Mouse (Mus musculus): ENCODE measurements around the gene Tbc1d20. TPM values are rescaled to one million over a fixed set of nuclear protein-coding genes. Genes with fewer than 3 reads are reported as not detected.

Gene Tbc1d20
- polyA plus RNA-seq, 1 experiment from 2014 or later = 25.9 TPM

GRCm38 (mm10) chr2:152332101-152332825, 38.6 kb downstream of the Tbc1d20 start, which contains the start of gene Rbck1:
Gene Rbck1 (minus strand): TSS chr2:152332653.
- H3K27ac ChIP-seq (ENCODE audit: low read depth, low read length) = peak within 1 kb of the TSS; percentile 93
- DNase-seq (ENCODE audit: low spot score) (peak; percentile 94), ATAC-seq (replicated peaks; ENCODE audit: low FRiP score) (peak; percentile 95)
- peak within 1 kb of the TSS; percentile 95 for H3K4me3 ChIP-seq (ENCODE audit: low read depth, low read length)
- H3K4me2 ChIP-seq = peak within 1 kb of the TSS; percentile 96
- H3K27me3 ChIP-seq (replicated peaks; ENCODE audit: control insufficient read depth, insufficient read depth, low read length) = no peaks in the 10 kb centered on the region
- peak within 1 kb of the TSS; percentile 95 for H3K9ac ChIP-seq (ENCODE audit: low read depth, low read length)
- H3K4me1 ChIP-seq (replicated peaks; ENCODE audit: control insufficient read depth, insufficient read depth, low read length) = peaks cover 28% of the 10 kb centered on the region
- WGBS = under 1% methylated on average over 54 of the region's 54 CpGs
- H3K9me3 ChIP-seq (ENCODE audit: control insufficient read depth, low read length) = no peaks in the 10 kb centered on the region
- H3K36me3 ChIP-seq (ENCODE audit: control insufficient read depth, insufficient read depth, low read length) = peaks cover 5% of the 10 kb centered on the region; the same call in 1 of the 2 replicates

- Histone ChIP-seq H3K4me2 (0 out of 2 replicates have a peak overlapping the region, but pooled peaks have one; percentile 96), H3K9ac (ENCODE audit: low read depth, low read length) (no peak overlapping the region), H3K27me3 (replicated peaks; ENCODE audit: control insufficient read depth, insufficient read depth, low read length) (no peaks in the 10 kb centered on the region), H3K9me3 (ENCODE audit: control insufficient read depth, low read length) (no peaks in the 10 kb centered on the region), H3K27ac (ENCODE audit: low read depth, low read length) (no peak overlapping the region), H3K4me1 (replicated peaks; ENCODE audit: control insufficient read depth, insufficient read depth, low read length) (peaks cover 26% of the 10 kb centered on the region), H3K36me3 (ENCODE audit: control insufficient read depth, insufficient read depth, low read length) (peaks cover 3% of the 10 kb centered on the region; the same call in 1 of the 2 replicates), H3K4me3 (ENCODE audit: low read depth, low read length) (no peak overlapping the region)
- 73% methylated on average over 4 of the region's 4 CpGs for WGBS
- ATAC-seq (replicated peaks; ENCODE audit: low FRiP score) (no peak), DNase-seq (ENCODE audit: low spot score) (no peak)
These were observed 39.8 kb downstream of the Tbc1d20 start for GRCm38 (mm10) chr2:152333345-152334006.

DNA sequence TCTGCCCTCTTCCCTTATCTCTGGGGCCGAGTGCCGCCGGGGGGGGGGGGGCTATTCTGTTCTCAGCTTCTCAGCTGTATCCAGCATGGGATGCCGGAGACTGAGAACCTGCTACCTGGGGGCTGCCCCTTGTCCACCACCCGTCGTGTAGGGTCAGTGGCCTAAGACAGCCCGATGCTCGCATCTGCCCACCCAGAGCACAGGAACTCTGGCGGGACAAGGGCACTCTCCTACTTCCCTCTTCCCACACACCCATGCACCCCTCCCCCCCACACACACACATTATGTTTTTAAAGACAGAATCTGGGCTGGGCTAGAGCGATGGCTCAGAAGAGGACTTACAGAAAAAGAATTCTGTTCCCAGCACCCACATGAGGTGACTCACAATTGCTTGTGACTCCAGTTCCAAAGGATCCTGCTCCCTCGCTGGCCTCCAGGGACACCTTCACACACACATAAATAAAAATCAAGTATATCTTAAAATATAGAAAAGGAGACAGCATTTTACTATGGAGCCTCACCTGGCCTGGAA, 41.7 kb downstream of the Tbc1d20 start:
- Histone ChIP-seq H3K4me1 (replicated peaks; ENCODE audit: control insufficient read depth, insufficient read depth, low read length) (peaks cover 25% of the 10 kb centered on the region), H3K9ac (ENCODE audit: low read depth, low read length) (no peak overlapping the region), H3K27ac (ENCODE audit: low read depth, low read length) (no peak overlapping the region), H3K36me3 (ENCODE audit: control insufficient read depth, insufficient read depth, low read length) (no peaks in the 10 kb centered on the region), H3K4me3 (ENCODE audit: low read depth, low read length) (no peak overlapping the region), H3K9me3 (ENCODE audit: control insufficient read depth, low read length) (no peaks in the 10 kb centered on the region), H3K27me3 (replicated peaks; ENCODE audit: control insufficient read depth, insufficient read depth, low read length) (no peaks in the 10 kb centered on the region), H3K4me2 (no peak overlapping the region)
- ATAC-seq (replicated peaks; ENCODE audit: low FRiP score) (no peak), DNase-seq (ENCODE audit: low spot score) (no peak)
- WGBS = 39% methylated on average over 10 of the region's 11 CpGs

GRCm38 (mm10) chr2:152336856-152337255, 43.2 kb downstream of the Tbc1d20 start:
- Histone ChIP-seq H3K9ac (ENCODE audit: low read depth, low read length) (no peak overlapping the region), H3K4me1 (replicated peaks; ENCODE audit: control insufficient read depth, insufficient read depth, low read length) (peaks cover 13% of the 10 kb centered on the region), H3K27me3 (replicated peaks; ENCODE audit: control insufficient read depth, insufficient read depth, low read length) (no peaks in the 10 kb centered on the region), H3K36me3 (ENCODE audit: control insufficient read depth, insufficient read depth, low read length) (no peaks in the 10 kb centered on the region), H3K9me3 (ENCODE audit: control insufficient read depth, low read length) (no peaks in the 10 kb centered on the region), H3K4me2 (no peak overlapping the region), H3K27ac (ENCODE audit: low read depth, low read length) (no peak overlapping the region), H3K4me3 (ENCODE audit: low read depth, low read length) (no peak overlapping the region)
- DNase-seq (ENCODE audit: low spot score) = no peak
- no peak for ATAC-seq (replicated peaks; ENCODE audit: low FRiP score)
- 65% methylated on average over 1 of the region's 1 CpGs for WGBS

- Histone ChIP-seq H3K4me2 (no peak overlapping the region), H3K9ac (ENCODE audit: low read depth, low read length) (no peak overlapping the region), H3K27ac (ENCODE audit: low read depth, low read length) (no peak overlapping the region), H3K4me1 (replicated peaks; ENCODE audit: control insufficient read depth, insufficient read depth, low read length) (peaks cover 15% of the 10 kb centered on the region), H3K36me3 (ENCODE audit: control insufficient read depth, insufficient read depth, low read length) (no peaks in the 10 kb centered on the region), H3K27me3 (replicated peaks; ENCODE audit: control insufficient read depth, insufficient read depth, low read length) (no peaks in the 10 kb centered on the region), H3K4me3 (ENCODE audit: low read depth, low read length) (no peak overlapping the region), H3K9me3 (ENCODE audit: control insufficient read depth, low read length) (no peaks in the 10 kb centered on the region)
- ATAC-seq (replicated peaks; ENCODE audit: low FRiP score) (no peak), DNase-seq (ENCODE audit: low spot score) (no peak)
- WGBS = 88% methylated on average over 11 of the region's 11 CpGs
These were observed 44.1 kb downstream of the Tbc1d20 start for GRCm38 (mm10) chr2:152337591-152338212.

DNA sequence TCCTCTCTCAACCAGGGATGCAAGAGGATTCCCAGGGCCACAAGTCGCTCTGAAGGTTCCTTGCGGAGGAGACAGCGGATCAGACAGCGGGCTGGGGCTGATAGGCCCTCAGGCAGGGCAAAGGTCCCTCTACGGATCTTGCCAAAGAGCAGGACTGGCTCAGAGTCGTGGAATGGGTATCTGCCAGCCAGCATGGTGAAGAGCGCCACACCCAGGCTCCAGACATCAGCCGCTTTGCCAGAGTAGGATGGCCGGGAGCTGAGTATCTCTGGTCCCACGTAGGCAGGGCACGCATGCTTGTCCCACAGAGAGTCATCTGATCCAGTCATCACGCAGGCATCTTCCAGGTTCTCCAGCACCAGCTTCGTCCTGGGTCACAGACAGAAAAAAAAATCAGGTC, 44.7 kb downstream of the Tbc1d20 start:
- 80% methylated on average over 13 of the region's 13 CpGs for WGBS

GRCm38 (mm10) chr2:152339631-152340179, 46.1 kb downstream of the Tbc1d20 start:
- ATAC-seq (replicated peaks; ENCODE audit: low FRiP score) = no peak
- no peak overlapping the region for H3K27ac ChIP-seq (ENCODE audit: low read depth, low read length)

More for the DNA sequence above, 44.7 kb downstream of the Tbc1d20 start:
- Histone ChIP-seq H3K27ac (ENCODE audit: low read depth, low read length) (no peak overlapping the region), H3K4me1 (replicated peaks; ENCODE audit: control insufficient read depth, insufficient read depth, low read length) (peaks cover 19% of the 10 kb centered on the region), H3K4me2 (no peak overlapping the region), H3K9me3 (ENCODE audit: control insufficient read depth, low read length) (no peaks in the 10 kb centered on the region), H3K36me3 (ENCODE audit: control insufficient read depth, insufficient read depth, low read length) (no peaks in the 10 kb centered on the region), H3K4me3 (ENCODE audit: low read depth, low read length) (no peak overlapping the region), H3K9ac (ENCODE audit: low read depth, low read length) (no peak overlapping the region), H3K27me3 (replicated peaks; ENCODE audit: control insufficient read depth, insufficient read depth, low read length) (no peaks in the 10 kb centered on the region)
- DNase-seq (ENCODE audit: low spot score) (no peak), ATAC-seq (replicated peaks; ENCODE audit: low FRiP score) (no peak)

More at GRCm38 (mm10) chr2:152339631-152340179, 46.1 kb downstream of the Tbc1d20 start:
- no peaks in the 10 kb centered on the region for H3K27me3 ChIP-seq (replicated peaks; ENCODE audit: control insufficient read depth, insufficient read depth, low read length)
- H3K9ac ChIP-seq (ENCODE audit: low read depth, low read length) = no peak overlapping the region
- 90% methylated on average over 22 of the region's 22 CpGs for WGBS
- H3K9me3 ChIP-seq (ENCODE audit: control insufficient read depth, low read length) = no peaks in the 10 kb centered on the region
- no peak overlapping the region for H3K4me3 ChIP-seq (ENCODE audit: low read depth, low read length)
- H3K4me2 ChIP-seq = no peak overlapping the region
- peaks cover 17% of the 10 kb centered on the region for H3K4me1 ChIP-seq (replicated peaks; ENCODE audit: control insufficient read depth, insufficient read depth, low read length)
- DNase-seq (ENCODE audit: low spot score) = no peak
- no peaks in the 10 kb centered on the region for H3K36me3 ChIP-seq (ENCODE audit: control insufficient read depth, insufficient read depth, low read length)

All from liver, embryonic 11.5 days (tissue).